Mouse (Mus musculus): Measurements from ENCODE around the gene Eaf1.
A peak's percentile ranks its signal among the peaks of the same experiment; 100 is the strongest.

The Eaf1 gene

DNA sequence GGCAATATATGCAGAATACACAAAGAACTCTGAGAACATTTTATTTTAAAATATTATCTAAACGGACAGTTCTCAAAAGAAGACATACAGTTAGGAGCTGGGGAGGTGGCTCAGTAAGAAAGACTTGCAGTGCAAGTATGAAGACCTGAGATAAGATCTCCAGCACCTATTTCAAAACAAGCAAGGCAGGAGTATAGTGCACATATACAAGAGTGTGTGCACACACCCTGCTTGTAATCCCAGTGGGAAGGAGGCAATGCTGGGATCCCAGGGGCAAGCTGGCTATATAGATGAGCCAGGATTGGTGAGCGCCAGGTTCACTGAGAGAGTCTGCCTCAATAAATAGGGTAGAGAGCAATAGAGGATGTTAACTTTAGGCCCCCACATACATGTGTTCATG is 21.7 kb downstream of the Eaf1 start:
- no peak for DNase-seq

DNA sequence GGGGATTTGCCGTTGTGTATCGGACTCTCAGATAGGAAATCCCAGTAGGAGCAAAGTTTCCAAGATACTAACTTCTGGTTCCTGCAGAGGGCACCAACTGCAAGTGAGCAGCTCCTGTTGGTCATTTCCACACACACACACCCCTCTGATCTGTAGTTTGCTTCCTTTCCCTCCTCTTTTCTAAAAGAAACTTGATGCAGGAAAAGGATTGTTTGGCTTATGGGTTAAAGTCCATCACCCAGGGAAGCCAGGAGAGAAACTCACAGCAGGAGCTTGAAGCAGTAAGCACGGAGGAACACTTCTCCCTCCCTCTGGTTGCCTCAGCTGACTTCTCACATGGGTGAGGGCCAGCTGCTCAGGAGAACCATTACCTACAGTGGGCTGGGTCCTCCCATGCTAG is 25.0 kb downstream of the Eaf1 start:
- DNase-seq = no peak

DNA sequence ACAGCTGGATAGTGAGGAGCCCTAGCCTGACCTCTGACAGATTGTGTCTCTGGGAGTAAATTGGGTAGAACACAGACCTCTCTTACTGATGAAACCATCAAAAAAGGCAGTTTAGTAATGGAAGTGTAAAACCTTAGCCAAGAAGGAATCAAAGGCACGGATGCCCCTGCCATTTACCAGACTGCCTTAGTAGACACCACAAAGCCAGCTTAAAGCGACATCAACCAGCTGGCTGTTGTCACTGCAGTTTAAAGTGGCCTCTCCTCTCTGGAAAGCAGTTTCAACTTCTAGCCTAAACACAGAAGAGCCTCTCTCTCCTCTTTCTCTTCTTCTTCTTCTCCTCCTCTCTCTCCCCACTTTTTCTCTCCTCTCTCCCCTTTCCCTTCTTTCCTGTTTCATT is 27.1 kb downstream of the Eaf1 start:
- peak; percentile 18 to 29 for DNase-seq

DNA sequence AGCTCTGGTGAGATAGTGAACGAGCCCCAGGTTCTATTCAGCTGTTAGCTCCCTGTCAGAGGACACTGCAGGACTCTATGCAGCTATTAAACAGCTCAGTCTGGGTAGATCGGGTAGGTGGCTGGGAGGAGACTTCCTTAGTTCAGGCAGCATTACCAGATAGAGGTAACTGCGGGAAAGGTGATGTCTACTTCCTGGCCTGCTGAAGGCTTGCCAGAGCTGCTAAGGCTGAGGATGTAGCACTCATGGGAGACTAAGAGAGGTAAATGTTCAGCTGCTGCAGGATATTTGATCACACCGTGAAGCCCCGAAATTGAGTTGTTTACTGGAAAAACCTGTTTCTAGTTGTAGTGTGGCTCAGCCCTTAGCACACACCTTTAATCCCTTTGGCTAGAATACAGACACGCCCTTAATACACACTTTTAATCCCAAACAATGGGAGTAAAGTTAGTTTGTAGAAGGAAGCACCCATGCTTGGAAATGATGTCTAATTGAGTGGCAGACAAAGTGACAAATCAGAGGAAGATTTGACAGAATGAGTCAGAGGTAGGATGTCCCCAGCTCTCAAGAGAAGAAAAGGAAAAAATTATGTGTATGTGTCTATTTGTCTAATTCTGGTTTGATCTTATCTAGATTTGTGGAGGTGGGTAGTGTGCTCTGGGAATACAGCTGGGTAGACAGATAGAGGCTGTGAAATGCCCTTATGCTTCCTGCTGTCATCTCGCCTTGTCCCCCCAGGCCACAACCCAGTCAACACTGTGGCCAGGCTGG is 31.0 kb downstream of the Eaf1 start:
- DNase-seq = no peak

DNA sequence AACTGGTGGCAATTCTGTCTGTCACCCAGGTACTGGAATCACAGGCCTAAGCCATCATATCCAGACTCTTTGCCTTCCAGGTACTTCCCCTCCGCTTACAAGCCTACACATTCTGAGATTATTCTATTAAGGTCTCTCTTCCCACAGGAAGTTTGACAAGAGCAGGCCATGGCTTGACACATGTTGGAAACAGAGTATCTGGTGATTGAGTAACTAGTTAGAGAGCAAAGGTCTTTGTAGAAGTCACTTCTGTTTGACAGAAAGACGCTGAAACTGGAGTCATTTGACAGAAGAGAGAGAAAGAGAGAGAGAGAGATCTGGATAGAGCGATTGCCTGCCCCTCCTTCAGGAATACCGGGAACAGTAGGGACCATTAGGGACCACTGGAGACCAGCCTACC is 36.6 kb downstream of the Eaf1 start:
- no peak for DNase-seq

DNA sequence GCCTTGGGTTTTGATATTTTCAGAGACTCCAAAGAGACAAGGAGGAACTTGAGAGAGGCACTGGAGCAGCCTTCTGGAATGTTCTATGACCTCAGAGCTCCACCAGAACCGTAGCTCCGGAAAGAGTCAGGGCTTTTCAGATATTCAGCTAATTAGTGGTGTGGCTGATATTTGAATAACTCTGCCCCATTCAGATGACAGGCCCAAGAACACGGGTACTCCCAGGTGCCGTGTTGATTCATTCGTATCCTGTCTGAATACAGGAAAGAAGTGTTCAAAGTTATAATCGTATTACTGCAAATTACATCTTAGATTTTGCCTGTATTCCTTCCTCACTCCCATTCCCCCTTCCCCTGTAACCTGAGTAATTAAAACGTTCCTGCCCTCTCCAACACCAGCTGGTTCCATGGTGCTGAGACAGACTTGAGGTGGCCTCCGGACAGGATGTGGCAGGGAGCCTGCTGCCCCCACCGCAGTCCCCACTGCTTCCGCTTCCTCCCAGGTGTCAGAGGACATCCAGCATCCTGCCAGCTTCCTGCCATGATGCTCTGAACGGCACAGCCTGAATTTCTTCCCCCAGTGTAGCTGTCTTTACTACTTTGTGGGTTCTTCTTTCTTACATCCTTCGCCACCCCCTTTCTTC is 37.4 kb downstream of the Eaf1 start:
- no peak for DNase-seq

DNA sequence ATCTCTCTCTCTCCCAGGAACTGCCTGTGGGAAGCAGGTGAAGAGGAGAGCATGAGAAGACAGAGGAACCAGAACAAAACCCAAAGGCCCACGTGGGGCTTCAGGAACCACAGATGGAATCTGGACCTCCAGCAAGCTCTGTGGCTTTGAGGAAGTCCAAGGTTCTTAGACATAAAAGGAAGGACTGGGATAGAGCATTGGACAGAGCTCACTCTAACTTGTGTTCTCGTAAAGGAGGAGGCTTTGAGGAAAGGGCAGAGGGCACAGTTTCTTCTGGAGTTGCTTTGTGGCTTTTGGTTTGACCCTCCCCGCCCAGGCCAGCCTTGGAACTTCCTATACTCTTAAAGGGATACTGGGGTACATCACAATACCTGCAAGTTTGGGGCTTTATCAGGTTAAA is 38.5 kb downstream of the Eaf1 start:
- DNase-seq = no peak

DNA sequence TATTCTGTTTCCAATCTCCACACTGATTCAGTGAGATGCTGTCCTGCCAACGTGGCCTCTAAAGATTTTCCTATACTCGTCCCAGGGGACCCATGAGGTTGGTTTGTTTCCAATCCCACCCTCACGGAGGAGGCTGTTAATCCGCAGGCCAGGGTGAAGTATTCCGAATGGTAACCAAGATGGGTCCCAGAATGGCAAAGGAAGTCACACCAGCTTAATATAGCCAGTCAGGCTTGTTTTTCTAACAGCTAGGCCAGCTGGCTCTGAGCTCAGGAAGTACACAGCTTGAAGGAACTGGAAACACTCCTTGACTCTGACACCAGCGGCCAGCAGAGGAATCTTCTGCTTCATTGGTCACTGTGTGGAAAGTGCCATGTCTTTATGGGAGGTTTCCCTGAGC is 43.1 kb downstream of the Eaf1 start:
- DNase-seq = peak; percentile 60 to 77

DNA sequence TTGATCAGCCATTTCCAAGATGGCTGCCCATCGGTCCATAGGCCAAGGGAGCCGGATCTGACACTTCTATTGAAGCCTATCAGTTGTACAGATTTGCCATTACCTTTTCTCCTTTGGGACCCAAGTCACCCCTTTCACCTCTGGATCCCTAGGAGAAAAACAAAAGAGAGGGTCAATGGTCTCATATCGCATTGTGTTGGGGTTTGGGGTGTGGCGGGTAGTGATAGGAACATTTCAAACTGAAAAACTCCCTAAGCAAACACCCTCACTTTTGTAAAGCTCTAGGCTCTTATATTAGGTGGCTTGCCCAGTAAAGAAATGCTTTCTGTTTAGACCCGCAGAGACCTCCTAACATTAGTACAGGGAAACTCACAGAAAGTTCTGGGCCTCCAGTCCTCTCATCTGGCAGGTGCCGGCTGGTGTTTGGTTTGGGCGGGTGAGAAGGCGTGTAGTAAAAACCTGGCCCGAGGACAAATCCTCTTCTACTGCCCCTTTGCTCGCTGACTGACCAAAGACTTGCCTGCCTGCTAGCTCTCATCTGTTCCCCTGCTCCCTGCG is 49.8 kb downstream of the Eaf1 start:
- DNase-seq = no peak

DNA sequence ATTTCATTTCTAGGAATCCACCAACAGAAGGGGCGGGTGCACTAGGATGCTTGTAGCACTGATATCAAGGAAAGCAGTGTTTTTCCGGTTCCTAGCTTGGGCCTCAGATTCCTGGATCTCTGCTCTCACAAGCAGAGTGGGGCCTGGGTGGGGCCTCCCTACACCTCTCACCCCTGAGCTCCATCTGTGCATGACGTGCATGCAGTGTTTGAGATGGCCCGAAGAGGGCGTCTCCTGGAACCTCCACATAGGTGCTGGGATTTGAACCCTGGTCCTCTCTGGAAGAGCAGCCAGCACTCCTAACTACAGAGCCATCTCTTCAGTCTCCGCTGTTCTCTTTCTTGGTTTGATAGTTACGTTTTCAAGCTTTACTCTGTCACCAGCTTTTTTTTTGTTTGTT is 60.8 kb downstream of the Eaf1 start:
- no peak for DNase-seq

DNA sequence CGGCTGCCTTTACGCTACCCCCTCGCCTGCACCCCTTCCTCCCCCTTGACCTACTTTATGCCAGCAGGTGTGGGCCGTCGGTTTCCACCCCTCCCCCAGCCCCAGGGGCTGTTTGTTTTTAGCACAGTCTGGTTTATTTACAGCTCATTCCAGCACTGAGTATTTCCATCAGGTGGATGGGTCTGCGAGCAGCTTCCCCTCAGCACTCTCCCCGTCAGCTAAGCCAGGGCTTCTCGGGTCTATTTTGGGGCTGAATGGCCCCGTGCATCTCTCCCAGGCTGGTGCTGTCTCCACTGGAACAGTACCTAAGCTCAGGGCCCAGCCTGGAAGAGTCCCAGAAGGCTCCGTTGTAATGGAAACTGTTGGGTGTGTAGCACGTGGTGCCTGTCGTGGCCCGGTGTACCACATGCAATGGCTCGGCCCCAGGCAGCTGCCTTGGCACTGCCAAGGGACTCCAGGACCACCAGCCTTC is 61.8 kb downstream of the Eaf1 start:
- no peak for DNase-seq

DNA sequence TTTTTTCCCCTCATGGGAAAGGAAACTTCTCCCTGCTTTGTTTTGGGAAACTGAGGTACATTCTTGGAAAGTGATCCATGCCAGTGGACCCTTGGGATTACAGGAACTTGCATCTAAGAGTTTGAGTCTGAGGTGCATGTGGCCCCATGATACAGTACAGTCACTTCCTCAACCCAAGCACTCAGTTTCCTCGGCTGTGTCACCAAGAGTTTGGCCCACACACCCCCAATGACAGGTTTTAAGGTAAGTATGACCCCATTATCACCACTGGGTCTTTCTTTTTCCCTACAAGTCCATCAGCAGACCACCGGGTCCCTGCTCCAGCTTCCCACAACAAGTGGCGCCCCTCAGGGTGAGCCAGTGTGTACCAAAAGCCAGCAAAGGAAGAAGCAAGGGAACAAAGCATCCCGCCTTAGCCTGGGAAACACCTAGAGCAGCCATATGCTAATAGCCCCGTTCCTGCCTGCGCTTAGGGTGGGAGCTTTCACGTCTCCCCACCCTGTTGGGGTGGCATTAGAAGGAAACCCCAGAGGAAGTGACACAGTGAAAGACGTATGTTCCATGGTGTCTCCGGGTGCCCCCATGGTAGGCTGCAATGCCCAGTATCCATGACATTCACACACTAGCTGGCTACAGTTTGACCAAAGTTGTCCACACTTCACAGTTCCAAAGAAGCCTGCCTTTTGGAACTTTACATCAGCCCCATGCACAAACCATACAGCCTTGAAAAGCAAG is 62.5 kb downstream of the Eaf1 start:
- no peak for DNase-seq

DNA sequence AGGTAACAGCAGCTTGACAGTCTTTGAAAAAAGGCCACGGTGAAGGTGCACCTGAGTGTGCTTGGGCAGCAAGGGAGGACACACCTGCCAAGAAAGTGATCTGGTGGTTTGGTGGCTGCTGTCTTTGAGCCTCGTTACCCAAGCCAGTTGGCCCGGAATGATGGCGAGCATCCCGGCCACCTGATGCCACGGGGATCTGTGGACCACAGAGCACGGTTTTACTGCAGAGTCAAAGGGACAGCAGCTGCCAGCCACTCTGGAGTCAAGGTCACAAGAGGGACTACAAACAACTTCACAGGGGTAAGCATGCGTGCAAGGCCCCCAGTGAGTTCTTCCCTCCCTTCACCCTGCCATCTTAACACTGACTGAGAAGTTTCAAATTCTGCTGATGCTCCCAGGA is 63.1 kb downstream of the Eaf1 start:
- peak; percentile 26 to 41 for DNase-seq

DNA sequence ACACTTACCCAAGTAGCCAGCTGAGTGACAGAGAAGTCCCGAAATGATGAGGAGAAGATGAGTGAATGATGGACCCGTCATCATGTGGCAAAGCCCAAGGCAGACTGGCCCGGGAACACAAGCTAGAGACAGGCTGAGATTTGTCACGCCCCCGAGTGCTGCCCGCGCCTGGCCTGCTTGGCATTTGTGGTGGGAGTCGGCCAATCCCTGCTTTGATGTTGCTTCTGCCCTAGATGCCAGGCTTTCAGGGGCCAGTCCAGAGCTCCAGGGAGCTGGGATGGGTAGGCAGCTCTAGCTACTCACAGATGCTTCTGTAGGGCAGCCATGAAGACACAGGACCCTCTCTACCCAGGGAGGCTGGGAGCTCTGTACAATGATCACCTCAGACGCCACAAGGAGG is 63.6 kb downstream of the Eaf1 start:
- no peak for DNase-seq

DNA sequence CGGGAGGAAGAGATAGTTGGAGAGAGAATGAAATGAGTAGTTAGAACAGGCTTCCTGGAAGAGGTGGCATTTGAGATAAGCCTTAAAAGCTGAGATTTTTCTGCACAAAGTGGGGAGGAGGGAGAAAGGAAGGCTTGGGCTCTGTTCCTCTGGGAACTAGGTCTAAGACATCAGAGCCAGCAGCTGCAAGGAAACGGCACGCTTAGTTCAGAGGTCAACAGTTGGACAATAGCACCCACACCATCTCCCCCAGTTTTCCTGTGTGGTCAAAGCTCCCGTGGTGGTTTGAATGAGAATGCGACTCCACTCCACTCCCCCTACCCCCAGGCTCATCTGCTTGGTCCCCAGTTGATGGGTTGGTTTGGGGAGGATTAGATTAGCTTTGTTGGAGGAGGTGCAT is 65.0 kb downstream of the Eaf1 start:
- no peak for DNase-seq
